Mouse (Mus musculus) ES-E14 (cell line): ENCODE measurements at regions not wholly inside any gene's neighbourhood (a gene's known extent, or its start where the extent isn't known, plus 50 kb on each side); places are given as distances from the start of the nearest gene placed in this dataset.

Source experiments
- DNase-seq: peaks from one replicate; pipeline ENCODE4 v3.0.0-alpha.2; 2013; ENCODE audit warnings: low read depth, low spot score
- H3K27ac ChIP-seq: 2 replicates; pipeline ENCODE4 v1.5.1; 2012; ENCODE audit warnings: low read depth, mild to moderate bottlenecking, low read length, moderate library complexity, mixed read lengths; ENCODE audit not compliant: poor library complexity, insufficient read depth, severe bottlenecking
- H3K36me3 ChIP-seq: 2 replicates; pipeline ENCODE4 v1.6.1; 2012; ENCODE audit warnings: mild to moderate bottlenecking, low read length, moderate library complexity, mixed read lengths; ENCODE audit not compliant: control insufficient read depth, poor library complexity, insufficient read depth, severe bottlenecking
- H3K4me1 ChIP-seq, 2 experiments: fragments of 150-350 bp in 1 of 2; sonication (generic) in 1 of 2; 2 replicates each; pipeline ENCODE4 v1.6.1; 2012; ENCODE audit warnings: low read length in 2 of 2, mild to moderate bottlenecking in 1 of 2, mixed read lengths in 1 of 2; ENCODE audit not compliant: control insufficient read depth in 2 of 2, insufficient read depth in 2 of 2, poor library complexity in 1 of 2
- H3K4me3 ChIP-seq, 2 experiments: fragments of 150-350 bp in 1 of 2; sonication (generic) in 1 of 2; 2 replicates each; pipeline ENCODE4 v1.5.1; 2012; ENCODE audit warnings: low read length in 2 of 2, low read depth in 1 of 2, mild to moderate bottlenecking in 1 of 2, mixed read lengths in 1 of 2; ENCODE audit not compliant: insufficient read depth in 1 of 2, poor library complexity in 1 of 2, severe bottlenecking in 1 of 2
- H3K9ac ChIP-seq: 2 replicates; pipeline ENCODE4 v1.6.1; 2012; ENCODE audit warnings: low read depth, mild to moderate bottlenecking, low read length, mixed read lengths; ENCODE audit not compliant: poor library complexity, insufficient read depth, severe bottlenecking
- H3K9me3 ChIP-seq: fragments of 150-350 bp; sonication (generic); 2 replicates; pipeline ENCODE4 v1.6.1; 2012; ENCODE audit warnings: low read depth, mild to moderate bottlenecking, low read length; ENCODE audit not compliant: control insufficient read depth, insufficient read depth
- CHD2 ChIP-seq: IDR thresholded peaks from 2 replicates; pipeline ENCODE4 v1.6.1; 2014; ENCODE audit warnings: mild to moderate bottlenecking, low read depth, low read length, inconsistent platforms
- HCFC1 ChIP-seq: IDR thresholded peaks from 2 replicates; pipeline ENCODE4 v1.6.1; 2012; ENCODE audit warnings: low read length, inconsistent platforms, borderline replicate concordance; ENCODE audit not compliant: insufficient read depth
- MAFK ChIP-seq: IDR thresholded peaks from 2 replicates; pipeline ENCODE4 v1.6.1; 2014; ENCODE audit warnings: mild to moderate bottlenecking, low read depth, low read length, inconsistent platforms; ENCODE audit not compliant: insufficient read depth
- ZC3H11A ChIP-seq: IDR thresholded peaks from 2 replicates; pipeline ENCODE4 v1.6.1; 2012; ENCODE audit warnings: low read depth, mild to moderate bottlenecking, inconsistent platforms, low read length, borderline replicate concordance
- ZNF384 ChIP-seq: IDR thresholded peaks from 2 replicates; pipeline ENCODE4 v1.6.1; 2012; ENCODE audit warnings: low read depth, low read length, inconsistent platforms
- in situ Hi-C, 2 experiments: fragments of 600-800 bp; cut with MboI; formaldehyde crosslinking; loops; one replicate each; pipeline ENCODE4 v1.15.1; 2025; ENCODE audit warnings: low sequenced_read_pairs in 2 of 2, inconsistent platforms in 1 of 2; ENCODE audit not compliant: unreplicated experiment in 2 of 2

DNA sequence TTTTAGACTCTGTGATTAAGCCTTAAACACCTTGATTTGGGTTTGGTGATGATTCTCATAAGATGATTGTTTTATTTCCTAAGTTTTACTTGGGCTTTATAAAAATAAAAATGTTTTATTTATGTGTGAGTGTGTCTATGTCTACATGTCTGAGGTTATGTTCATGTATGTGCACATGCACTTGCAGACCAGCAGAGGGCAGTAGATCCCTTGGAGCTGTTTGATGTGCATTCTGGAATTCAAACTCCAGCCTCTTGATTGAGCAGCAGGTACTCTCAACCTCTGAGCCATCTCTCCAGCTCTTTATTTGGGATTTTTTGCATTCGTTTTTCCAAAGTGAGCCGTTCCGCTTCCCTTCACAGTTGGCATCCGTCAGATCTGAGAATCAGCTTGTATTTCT, 161.8 kb upstream of the Mocs1 start:
- in situ Hi-C loops = loop anchor here in 1 of 2 experiments (10.0 kb wide), 1 partner anchor 128 kb away; no protein-coding TSS in a partner anchor
- H3K9me3 ChIP-seq = no peaks in the 10 kb centered on the region
- H3K4me1 ChIP-seq = no peaks in the 10 kb centered on the region
- no peak overlapping the region for H3K4me3 ChIP-seq
- no peak for TF ChIP-seq HCFC1
- peak; percentile 83 for TF ChIP-seq ZC3H11A
- TF ChIP-seq MAFK = no peak
- no peak overlapping the region for H3K9ac ChIP-seq
- no peaks in the 10 kb centered on the region for H3K36me3 ChIP-seq
- peak; percentile 41 for DNase-seq
- H3K27ac ChIP-seq = no peak overlapping the region

GRCm38 (mm10) chr17:49269943-49270342, 158.2 kb upstream of the Mocs1 start:
- Histone ChIP-seq H3K4me1 (no peaks in the 10 kb centered on the region), H3K9ac (no peak overlapping the region), H3K36me3 (no peaks in the 10 kb centered on the region), H3K4me3 (no peak overlapping the region), H3K27ac (no peak overlapping the region), H3K9me3 (no peaks in the 10 kb centered on the region)
- in situ Hi-C loops = loop anchor here in 1 of 2 experiments (10.0 kb wide), 1 partner anchor 125 kb away; no protein-coding TSS in a partner anchor
- no peak for DNase-seq
- TF ChIP-seq CHD2 (no peak), ZC3H11A (no peak), MAFK (no peak), HCFC1 (no peak), ZNF384 (no peak)

DNA sequence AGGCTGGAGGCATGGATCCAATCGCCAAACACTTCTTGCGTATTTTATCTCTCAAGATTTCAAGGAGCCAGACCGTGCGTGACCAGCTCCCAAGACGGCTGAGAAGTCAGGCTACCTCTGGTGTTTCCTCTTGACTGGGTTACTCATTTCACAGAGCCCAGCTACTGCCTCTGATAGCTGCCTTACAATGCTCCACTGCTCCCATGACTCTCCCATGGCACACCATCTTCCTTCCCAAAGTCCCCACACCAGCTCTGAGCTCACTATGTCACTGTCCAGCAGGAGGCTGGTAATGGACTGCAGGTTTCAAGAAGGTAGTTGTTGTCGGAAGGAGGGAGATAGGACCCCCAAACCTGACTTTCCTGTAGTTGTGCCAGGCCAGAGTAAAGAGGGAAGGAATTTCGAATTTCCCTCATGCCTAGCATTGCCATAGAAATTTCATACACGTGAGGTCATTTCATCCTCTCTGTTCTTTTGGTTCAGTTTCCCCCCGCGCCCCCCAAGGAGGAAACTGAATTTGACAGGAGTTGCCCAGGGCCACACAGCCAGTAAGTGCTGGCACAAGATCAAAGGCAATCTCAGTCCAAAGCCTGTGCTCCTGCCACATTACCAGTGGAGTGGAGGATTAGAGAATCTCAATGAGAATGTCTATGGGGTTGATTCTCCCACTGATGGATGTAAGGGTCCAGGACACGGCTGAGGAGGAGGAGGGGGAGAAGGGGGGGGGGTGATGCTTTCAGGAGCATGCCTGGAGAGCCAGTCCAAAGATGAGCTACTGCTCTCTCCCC, 155.3 kb upstream of the Mocs1 start:
- TF ChIP-seq ZC3H11A (no peak), MAFK (no peak), CHD2 (no peak), HCFC1 (no peak), ZNF384 (no peak)
- no peaks in the 10 kb centered on the region for H3K9me3 ChIP-seq
- H3K4me1 ChIP-seq = no peaks in the 10 kb centered on the region
- no peak overlapping the region for H3K4me3 ChIP-seq
- no peak overlapping the region for H3K27ac ChIP-seq
- DNase-seq = no peak
- no peaks in the 10 kb centered on the region for H3K36me3 ChIP-seq
- in situ Hi-C loops = no loop called here
- H3K9ac ChIP-seq = no peak overlapping the region

DNA sequence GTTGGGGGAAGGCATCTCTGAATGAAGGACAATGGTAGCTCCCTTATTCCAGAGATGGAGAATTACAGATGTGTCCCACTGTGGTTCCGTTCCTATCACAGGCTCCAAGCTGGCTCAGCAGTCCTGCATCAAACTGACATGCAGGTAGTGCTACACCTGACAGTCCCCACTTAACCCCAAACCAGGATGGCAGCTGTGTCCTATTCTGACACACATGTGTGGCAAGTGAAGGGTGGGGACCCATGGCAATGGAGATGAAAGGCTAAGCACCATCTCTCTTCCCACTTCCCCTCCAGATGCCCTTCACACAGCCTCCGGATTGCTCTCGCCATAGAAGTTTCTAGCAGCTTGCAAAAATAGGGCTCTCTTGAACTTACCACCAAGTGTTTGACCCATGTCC, 153.2 kb upstream of the Mocs1 start:
- H3K9me3 ChIP-seq = no peaks in the 10 kb centered on the region
- no peaks in the 10 kb centered on the region for H3K4me1 ChIP-seq
- DNase-seq = no peak
- in situ Hi-C loops = no loop called here
- no peak overlapping the region for H3K27ac ChIP-seq
- no peaks in the 10 kb centered on the region for H3K36me3 ChIP-seq
- TF ChIP-seq ZC3H11A (no peak), HCFC1 (no peak), MAFK (no peak), CHD2 (no peak), ZNF384 (no peak)
- H3K9ac ChIP-seq = no peak overlapping the region
- no peak overlapping the region for H3K4me3 ChIP-seq

GRCm38 (mm10) chr17:49275421-49275820, 152.7 kb upstream of the Mocs1 start:
- in situ Hi-C loops = no loop called here
- Histone ChIP-seq H3K4me1 (no peaks in the 10 kb centered on the region), H3K36me3 (no peaks in the 10 kb centered on the region), H3K4me3 (no peak overlapping the region), H3K9me3 (no peaks in the 10 kb centered on the region), H3K27ac (no peak overlapping the region), H3K9ac (no peak overlapping the region)
- no peak for DNase-seq
- TF ChIP-seq ZC3H11A (no peak), CHD2 (no peak), ZNF384 (no peak), MAFK (no peak), HCFC1 (no peak)
